Mouse (Mus musculus): ENCODE data around the gene Sfr1.

Gene Sfr1

DNA sequence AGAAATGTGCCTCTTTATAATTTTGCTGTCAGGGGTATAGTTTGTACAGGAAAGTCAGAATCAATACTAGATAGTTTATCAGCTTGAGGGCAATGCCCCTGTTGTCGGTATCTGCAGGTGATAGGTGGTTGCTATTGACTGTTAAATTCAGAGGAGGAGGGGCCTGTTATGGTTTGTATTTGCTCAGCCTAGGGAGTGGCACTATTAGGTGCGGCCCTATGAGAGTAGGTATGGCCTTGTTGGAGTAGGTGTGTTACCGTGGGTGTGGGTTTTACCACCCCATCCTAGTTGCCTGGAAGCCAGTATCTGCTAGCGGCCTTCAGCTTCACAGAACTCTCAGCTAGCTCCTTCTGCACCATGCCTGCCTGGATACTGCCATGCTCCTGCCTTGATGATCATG, 22.4 kb downstream of the Sfr1 start:
- DNase-seq, result no peak

DNA sequence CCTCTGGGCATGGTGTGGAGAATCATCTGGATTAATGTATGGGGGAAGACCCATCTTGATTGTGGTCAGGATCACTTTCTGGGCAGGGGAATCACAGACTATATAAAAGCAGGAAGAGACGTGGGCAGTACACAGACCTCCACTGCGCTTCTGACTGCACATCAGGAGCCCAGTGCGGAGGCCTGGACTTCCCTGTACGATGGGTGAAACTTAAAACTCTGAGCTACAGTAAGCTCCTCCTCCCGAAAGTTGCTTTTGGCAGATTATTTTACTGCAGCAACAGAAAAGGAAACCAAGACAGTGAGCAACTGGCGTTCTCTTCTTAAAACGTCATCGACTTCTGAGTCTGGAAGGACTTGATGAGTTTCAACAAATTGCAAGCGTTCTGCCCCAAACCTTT, 23.4 kb downstream of the Sfr1 start:
- DNase-seq, result no peak

DNA sequence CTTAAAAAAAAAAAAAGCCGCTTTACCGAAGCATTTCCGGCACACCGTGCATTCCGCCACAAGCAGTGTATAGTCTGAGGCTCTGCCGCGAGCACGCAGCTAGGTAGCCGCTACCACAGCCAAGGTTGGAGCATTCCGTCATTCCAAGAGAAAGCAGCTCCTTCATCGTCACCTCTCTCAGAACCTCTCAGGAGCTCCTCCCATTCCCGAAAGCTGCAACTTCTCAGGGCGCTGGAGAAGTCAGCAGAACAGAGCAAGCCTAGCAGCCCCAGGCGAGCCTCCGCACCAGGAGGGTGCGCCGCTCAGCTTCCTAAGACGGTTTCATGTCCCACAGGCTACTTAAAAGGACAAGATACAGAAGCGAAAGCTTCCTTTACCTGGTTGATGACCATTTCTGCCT, 24.1 kb downstream of the Sfr1 start:
- DNase-seq, result no peak

DNA sequence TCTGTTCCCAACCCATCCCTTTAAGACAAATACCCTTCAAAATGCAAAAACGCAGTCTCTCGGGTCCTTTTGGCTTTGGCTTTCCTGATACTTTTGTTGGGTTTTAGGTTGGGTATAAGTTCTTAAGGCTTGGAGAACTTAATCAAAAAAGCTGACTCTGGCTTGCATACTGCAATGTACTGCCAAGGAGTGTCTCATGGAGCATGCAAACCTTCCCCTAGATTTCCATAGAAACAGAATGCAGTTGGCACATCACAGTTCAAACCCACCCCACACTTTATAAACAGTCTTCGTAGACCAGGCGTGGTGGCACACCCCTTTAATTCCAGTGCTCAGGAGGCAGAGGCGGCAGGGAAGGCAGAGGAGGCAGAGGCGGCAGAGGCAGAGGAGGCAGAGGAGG, 46.4 kb downstream of the Sfr1 start:
- no peak for DNase-seq

DNA sequence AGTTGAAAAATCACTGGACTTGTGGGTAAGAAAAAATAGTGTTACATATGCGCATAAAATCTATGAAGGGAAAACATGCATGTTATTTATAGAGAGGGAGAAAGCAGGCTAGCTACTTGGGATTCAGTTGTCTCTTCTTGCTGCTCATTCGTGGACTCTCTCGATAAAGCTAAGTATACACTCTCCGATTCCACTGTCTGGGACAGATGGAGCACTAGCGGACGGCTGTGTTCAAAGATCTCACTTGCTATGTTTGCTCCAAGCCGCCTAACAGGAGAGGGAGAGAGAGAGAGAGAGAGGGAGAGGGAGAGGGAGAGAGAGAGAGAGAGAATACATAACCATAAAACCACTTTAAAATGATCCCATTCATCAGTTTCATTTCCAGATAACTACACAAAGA, 48.7 kb downstream of the Sfr1 start:
- no peak for DNase-seq

DNA sequence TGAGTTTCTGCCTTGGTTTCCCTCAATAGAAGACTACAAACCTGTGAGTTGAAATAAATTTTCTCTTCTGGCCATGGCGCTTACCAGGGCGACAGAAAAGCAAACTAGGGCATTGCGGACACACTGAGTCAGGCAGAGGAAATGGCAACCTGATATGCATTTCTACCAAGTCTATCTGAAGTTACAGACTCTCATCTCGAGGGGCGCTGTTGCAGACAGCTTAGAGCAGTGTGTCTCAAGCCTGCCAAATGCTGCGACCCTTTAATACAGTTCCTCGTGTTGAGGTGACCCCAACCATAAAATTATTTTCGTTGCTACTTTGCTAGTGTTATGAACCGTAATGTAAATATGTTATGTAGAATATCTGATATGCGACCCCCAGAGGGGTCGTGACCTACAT, 49.5 kb downstream of the Sfr1 start:
- no peak for DNase-seq

DNA sequence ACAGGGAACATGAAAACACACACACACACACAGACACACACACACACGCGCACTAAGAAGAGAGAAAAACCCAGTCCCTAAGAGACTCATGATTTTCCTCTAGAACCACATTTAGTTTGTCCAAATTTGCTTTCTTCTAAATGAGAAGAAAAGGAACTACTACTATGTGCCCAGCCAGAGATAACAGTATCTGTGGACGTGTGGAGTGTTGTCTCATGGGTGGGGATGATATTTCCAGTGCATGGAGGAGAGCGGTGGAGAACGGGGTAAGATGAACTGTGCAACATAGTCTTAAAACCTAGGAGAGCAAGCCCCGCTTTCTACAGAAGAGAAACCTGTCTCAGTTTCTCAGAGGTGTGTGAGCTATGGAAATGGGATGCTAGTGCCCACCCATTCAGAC, 52.4 kb downstream of the Sfr1 start:
- no peak for DNase-seq

All from cerebellum, adult 11-12 months (tissue).